Mouse (Mus musculus): ENCODE measurements around the gene Mrpl10. TPM values are rescaled to one million over a fixed set of nuclear protein-coding genes. Genes with fewer than 3 reads are reported as not detected.

Mrpl10 gene
- polyA plus RNA-seq, 1 experiment = 121 TPM

- Histone ChIP-seq H3K4me3 (ENCODE audit: insufficient read depth, low read depth, low read length) (no peak overlapping the region), H3K27ac (replicated peaks; ENCODE audit: low read depth, low read length) (no peak overlapping the region), H3K4me1 (ENCODE audit: control insufficient read depth, insufficient read depth, insufficient read length, low read length) (no peaks in the 10 kb centered on the region)
These were observed 22.6 kb upstream of the Mrpl10 start for GRCm38 (mm10) chr11:97018583-97019344.

- H3K27ac ChIP-seq (replicated peaks; ENCODE audit: low read depth, low read length) = no peak overlapping the region
- no peaks in the 10 kb centered on the region for H3K4me1 ChIP-seq (ENCODE audit: control insufficient read depth, insufficient read depth, insufficient read length, low read length)
- H3K4me3 ChIP-seq (ENCODE audit: insufficient read depth, low read depth, low read length) = no peak overlapping the region
These were observed 22.0 kb upstream of the Mrpl10 start for GRCm38 (mm10) chr11:97019345-97019708.

- H3K4me1 ChIP-seq (ENCODE audit: control insufficient read depth, insufficient read depth, insufficient read length, low read length) = peaks cover 4% of the 10 kb centered on the region
- no peak overlapping the region for H3K27ac ChIP-seq (replicated peaks; ENCODE audit: low read depth, low read length)
- peak overlapping the region; percentile 70 for H3K4me3 ChIP-seq (ENCODE audit: insufficient read depth, low read depth, low read length)
These were observed 20.1 kb upstream of the Mrpl10 start for GRCm38 (mm10) chr11:97021121-97021765.

GRCm38 (mm10) chr11:97021873-97022484 lies 19.4 kb upstream of the Mrpl10 start:
- peaks cover 4% of the 10 kb centered on the region for H3K4me1 ChIP-seq (ENCODE audit: control insufficient read depth, insufficient read depth, insufficient read length, low read length)
- H3K27ac ChIP-seq (replicated peaks; ENCODE audit: low read depth, low read length) = no peak overlapping the region
- H3K4me3 ChIP-seq (ENCODE audit: insufficient read depth, low read depth, low read length) = peak overlapping the region; percentile 70

- Histone ChIP-seq H3K27ac (replicated peaks; ENCODE audit: low read depth, low read length) (no peak overlapping the region), H3K4me1 (ENCODE audit: control insufficient read depth, insufficient read depth, insufficient read length, low read length) (peaks cover 4% of the 10 kb centered on the region), H3K4me3 (ENCODE audit: insufficient read depth, low read depth, low read length) (no peak overlapping the region)
These were observed 16.4 kb upstream of the Mrpl10 start for GRCm38 (mm10) chr11:97024977-97025376.

- H3K4me1 ChIP-seq (ENCODE audit: control insufficient read depth, insufficient read depth, insufficient read length, low read length) = peaks cover 4% of the 10 kb centered on the region
- peak overlapping the region; percentile 47 for H3K4me3 ChIP-seq (ENCODE audit: insufficient read depth, low read depth, low read length)
- H3K27ac ChIP-seq (replicated peaks; ENCODE audit: low read depth, low read length) = no peak overlapping the region; the same call in 1 of the 2 replicates
These were observed 15.5 kb upstream of the Mrpl10 start for GRCm38 (mm10) chr11:97025721-97026344.

- Histone ChIP-seq H3K4me3 (ENCODE audit: insufficient read depth, low read depth, low read length) (peak within 1 kb of the TSS; percentile 81), H3K27ac (replicated peaks; ENCODE audit: low read depth, low read length) (peak within 1 kb of the TSS; percentile 77)
These were observed 11.5 kb upstream of the Mrpl10 start, which contains the start of gene Scrn2 for GRCm38 (mm10) chr11:97029686-97030417. Scrn2 (plus strand) TSS chr11:97029938.

GRCm38 (mm10) chr11:97030426-97030825 lies 10.9 kb upstream of the Mrpl10 start:
- Histone ChIP-seq H3K4me3 (ENCODE audit: insufficient read depth, low read depth, low read length) (peak overlapping the region; percentile 81), H3K27ac (replicated peaks; ENCODE audit: low read depth, low read length) (no peak overlapping the region), H3K4me1 (ENCODE audit: control insufficient read depth, insufficient read depth, insufficient read length, low read length) (peaks cover 4% of the 10 kb centered on the region)

More at GRCm38 (mm10) chr11:97029686-97030417, 11.5 kb upstream of the Mrpl10 start, which contains the start of gene Scrn2:
- H3K4me1 ChIP-seq (ENCODE audit: control insufficient read depth, insufficient read depth, insufficient read length, low read length) = peaks cover 4% of the 10 kb centered on the region

GRCm38 (mm10) chr11:97031977-97032376 lies 9.4 kb upstream of the Mrpl10 start:
- Histone ChIP-seq H3K4me3 (ENCODE audit: insufficient read depth, low read depth, low read length) (no peak overlapping the region), H3K4me1 (ENCODE audit: control insufficient read depth, insufficient read depth, insufficient read length, low read length) (no peaks in the 10 kb centered on the region; the same call in 1 of the 2 replicates), H3K27ac (replicated peaks; ENCODE audit: low read depth, low read length) (no peak overlapping the region)

GRCm38 (mm10) chr11:97032499-97032898 lies 8.9 kb upstream of the Mrpl10 start:
- Histone ChIP-seq H3K4me1 (ENCODE audit: control insufficient read depth, insufficient read depth, insufficient read length, low read length) (no peaks in the 10 kb centered on the region; the same call in 1 of the 2 replicates), H3K27ac (replicated peaks; ENCODE audit: low read depth, low read length) (no peak overlapping the region), H3K4me3 (ENCODE audit: insufficient read depth, low read depth, low read length) (no peak overlapping the region)

- Histone ChIP-seq H3K27ac (replicated peaks; ENCODE audit: low read depth, low read length) (no peak overlapping the region), H3K4me3 (ENCODE audit: insufficient read depth, low read depth, low read length) (no peak overlapping the region), H3K4me1 (ENCODE audit: control insufficient read depth, insufficient read depth, insufficient read length, low read length) (no peaks in the 10 kb centered on the region; the same call in 1 of the 2 replicates)
These were observed 7.6 kb upstream of the Mrpl10 start for GRCm38 (mm10) chr11:97033781-97034180.

GRCm38 (mm10) chr11:97036141-97036540 lies 5.2 kb upstream of the Mrpl10 start:
- no peak overlapping the region for H3K27ac ChIP-seq (replicated peaks; ENCODE audit: low read depth, low read length)
- no peak overlapping the region for H3K4me3 ChIP-seq (ENCODE audit: insufficient read depth, low read depth, low read length)
- no peaks in the 10 kb centered on the region for H3K4me1 ChIP-seq (ENCODE audit: control insufficient read depth, insufficient read depth, insufficient read length, low read length)

- Histone ChIP-seq H3K4me1 (ENCODE audit: control insufficient read depth, insufficient read depth, insufficient read length, low read length) (no peaks in the 10 kb centered on the region; the same call in 1 of the 2 replicates), H3K27ac (replicated peaks; ENCODE audit: low read depth, low read length) (no peak overlapping the region), H3K4me3 (ENCODE audit: insufficient read depth, low read depth, low read length) (no peak overlapping the region)
These were observed 2.5 kb upstream of the Mrpl10 start for GRCm38 (mm10) chr11:97038881-97039280.

GRCm38 (mm10) chr11:97040301-97041021 lies 899 bp upstream of the Mrpl10 start:
- H3K27ac ChIP-seq (replicated peaks; ENCODE audit: low read depth, low read length) = no peak overlapping the region
- no peaks in the 10 kb centered on the region; the same call in 1 of the 2 replicates for H3K4me1 ChIP-seq (ENCODE audit: control insufficient read depth, insufficient read depth, insufficient read length, low read length)
- peak overlapping the region; percentile 65; the same call in 1 of the 2 replicates for H3K4me3 ChIP-seq (ENCODE audit: insufficient read depth, low read depth, low read length)

Measured in brown adipose tissue, adult 24 weeks (tissue).